Mouse (Mus musculus) CD8-positive naive resting alpha-beta T cell, adult 2 months (primary cell): ENCODE data around the gene Sae1.

Source experiments
- DNase-seq, 2 experiments: peaks; one replicate each; pipeline ENCODE4 v3.0.0; 2022; ENCODE audit warnings: low read depth in 2 of 2, low spot score in 2 of 2

Gene Sae1

DNA sequence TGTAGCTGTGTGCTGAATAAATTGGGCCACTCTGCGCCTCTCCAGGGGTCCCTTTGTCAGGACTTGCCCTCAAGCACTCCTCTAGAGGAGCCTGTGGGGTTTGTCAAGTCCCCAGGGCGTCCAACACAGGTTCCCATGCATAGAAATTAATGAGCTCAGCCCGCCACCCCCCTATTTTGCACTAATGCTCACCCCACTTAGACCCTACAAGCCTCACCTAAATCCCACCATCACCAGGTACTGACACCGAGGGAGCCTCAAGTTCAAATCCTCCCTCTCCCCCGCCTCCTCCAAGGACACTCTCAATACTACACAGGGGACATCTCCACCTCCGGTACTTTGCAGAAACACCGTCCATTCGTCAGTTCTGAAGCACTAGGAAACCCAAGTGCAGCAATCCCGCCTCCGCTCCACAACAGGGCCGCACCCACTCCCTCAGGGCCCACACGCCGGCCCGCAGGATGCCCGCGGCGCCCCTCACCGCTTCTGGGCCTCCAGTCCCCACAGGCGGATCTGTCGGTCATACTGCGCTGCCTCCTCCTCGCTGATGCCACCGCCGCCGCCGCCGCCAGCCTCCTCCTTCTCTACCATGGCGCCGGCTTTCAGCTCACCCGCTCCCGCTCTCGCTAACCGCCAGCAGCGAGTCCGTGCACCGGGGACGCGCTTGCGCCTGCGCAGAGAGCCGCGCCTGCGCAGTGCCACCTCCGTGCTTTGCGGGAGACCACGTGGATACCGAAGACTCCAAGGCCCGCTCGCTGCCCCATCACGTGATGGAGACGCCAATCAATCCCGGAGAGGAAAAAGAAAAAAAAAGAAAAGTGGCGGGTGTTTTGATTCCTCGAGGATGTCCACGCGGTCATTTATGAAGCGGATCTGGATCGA, at the start of gene Sae1:
Sae1 (minus strand) TSS at position 647 of the 882 bp plus-strand sequence.
- peak; percentile 88 to 91 for DNase-seq

DNA sequence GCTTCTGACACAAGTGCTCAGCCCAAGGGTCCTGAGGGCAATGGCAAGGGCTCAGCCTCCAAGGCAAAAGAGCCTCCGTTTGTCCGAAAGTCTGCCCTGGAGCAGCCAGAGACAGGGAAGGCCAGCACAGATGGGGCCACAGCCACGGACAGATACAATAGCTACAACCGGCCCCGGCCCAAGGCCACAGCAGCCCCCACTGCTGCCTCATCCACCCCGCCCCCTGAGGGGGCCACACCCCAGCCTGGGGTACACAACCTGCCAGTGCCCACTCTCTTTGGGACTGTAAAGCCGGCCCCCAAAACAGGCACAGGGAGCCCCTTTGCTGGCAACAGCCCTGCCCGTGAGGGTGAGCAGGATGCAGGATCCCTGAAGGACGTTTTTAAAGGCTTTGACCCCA, 47.5 kb upstream of the Sae1 start:
- no peak for DNase-seq

DNA sequence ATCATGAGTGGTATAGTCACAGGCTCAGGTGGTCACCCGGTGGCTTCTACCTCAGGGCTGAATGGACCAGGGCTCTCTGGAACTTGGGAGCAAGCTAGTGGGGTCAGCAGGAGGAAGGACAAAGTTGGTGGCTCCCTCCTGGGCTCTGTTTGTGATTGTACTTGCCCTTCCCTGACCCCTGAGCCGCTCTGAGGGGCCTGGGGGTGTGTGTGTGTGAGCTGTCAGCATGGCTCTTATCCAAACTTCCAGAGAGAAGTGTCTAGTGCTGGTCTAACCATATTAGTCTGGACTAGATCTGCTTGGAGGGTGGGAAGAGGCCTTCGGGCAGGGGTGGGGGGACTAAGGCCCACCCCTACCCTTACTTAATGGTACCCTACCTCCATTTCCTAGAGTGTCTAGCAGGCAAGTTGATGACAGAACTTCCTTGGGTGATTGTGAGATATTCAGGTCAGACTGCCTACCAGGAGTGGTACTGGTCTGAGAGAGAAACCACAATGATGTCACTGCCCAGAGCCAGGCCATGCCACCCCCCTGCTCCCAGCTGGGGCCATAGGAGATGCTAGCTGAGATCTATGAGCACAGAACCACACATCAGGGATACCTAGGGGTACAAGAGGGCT, 45.9 kb upstream of the Sae1 start:
- no peak for DNase-seq

DNA sequence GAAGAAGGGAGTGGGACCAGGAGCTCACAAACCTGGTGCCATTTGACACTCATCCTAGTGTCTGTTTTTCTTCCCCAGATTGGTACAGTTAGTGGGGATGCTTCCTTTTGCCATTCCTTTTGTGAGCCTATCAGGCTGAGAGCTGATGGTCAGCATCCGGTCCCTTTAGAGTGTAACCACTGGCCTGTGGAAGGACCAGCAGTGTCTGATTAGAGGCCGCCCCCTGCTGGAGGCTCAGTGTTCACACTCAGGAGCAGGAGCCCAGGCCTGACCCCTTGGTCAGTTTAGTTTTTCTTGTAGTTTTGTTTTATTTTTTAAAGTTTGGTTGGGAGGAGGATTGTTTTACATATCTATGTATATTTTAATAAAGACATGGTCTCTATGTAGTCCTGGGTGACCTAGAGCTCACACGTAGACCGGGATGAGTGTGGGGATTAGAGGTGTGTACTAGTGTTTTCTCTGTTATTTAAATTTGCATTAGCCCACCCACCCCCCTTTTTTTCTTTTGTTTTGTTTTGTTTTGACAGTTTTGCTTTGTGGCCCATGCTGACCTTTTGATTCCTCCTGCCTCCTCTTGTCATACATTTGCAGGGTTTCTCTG, 38.6 kb upstream of the Sae1 start:
- DNase-seq, result peak; percentile 54 to 62

DNA sequence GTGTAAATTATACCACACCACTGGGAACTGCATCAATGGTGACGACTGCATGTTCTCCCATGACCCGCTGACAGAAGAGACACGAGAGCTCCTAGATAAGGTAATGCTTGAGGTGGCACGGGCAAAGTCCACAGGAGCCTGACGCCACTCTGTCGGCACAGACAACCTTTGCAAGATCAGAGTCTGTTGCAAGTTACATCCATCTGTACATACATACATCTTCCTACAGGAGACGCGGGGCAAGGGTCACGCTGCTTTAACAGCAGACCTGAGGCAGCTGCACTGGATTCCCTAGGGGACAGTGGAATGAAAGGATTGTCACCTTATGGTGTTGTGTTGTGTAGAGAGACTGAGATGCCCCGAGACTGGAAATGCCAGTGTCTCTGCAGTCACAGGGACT, 38.1 kb upstream of the Sae1 start:
- DNase-seq, result no peak

DNA sequence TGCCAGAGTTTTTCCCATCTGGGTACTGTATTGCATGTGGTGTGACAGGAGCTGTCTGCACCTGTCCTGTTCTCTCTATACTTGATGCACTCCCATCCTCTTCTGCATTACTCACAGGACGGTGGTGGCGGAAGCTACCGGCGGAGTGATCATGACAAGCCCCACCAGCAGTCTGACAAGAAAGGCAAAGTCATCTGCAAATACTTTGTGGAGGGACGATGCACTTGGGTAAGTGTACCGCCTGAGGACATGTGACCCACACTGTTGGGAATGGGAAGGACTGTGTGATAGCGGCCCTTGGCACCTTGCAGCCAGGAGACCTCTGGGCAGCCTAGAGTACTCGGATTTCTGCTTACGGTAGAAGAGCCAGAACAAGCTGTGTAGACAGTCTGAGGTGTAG, 36.1 kb upstream of the Sae1 start:
- no peak for DNase-seq

DNA sequence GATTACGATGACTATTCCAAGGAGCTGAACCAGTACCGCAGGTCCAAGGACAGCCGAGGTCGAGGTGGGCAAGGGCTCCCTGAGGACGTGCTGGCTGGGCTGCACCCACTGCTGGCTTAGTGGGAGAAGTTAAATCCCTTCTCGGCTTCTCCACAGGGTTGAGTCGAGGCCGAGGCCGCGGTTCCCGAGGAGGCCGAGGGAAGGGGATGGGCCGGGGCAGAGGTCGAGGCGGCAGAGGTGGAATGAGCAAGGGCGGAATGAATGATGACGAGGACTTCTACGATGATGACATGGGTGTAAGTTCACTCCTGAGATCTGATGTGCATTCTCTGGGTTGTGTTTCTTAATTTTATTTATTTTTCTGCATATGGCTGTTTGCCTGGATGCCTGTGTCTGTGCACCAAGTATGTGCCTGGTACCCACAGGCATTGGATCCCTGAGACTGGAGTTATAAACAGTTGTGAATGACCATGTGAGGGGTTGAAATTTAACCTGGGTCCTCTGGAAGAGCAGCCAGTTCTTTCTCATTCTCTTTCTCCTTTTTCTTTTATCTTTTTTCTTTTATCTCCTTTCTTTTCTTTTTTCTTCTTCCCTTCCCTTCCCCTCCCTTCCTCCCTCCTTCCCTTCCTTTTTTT, 34.7 kb upstream of the Sae1 start:
- no peak for DNase-seq

DNA sequence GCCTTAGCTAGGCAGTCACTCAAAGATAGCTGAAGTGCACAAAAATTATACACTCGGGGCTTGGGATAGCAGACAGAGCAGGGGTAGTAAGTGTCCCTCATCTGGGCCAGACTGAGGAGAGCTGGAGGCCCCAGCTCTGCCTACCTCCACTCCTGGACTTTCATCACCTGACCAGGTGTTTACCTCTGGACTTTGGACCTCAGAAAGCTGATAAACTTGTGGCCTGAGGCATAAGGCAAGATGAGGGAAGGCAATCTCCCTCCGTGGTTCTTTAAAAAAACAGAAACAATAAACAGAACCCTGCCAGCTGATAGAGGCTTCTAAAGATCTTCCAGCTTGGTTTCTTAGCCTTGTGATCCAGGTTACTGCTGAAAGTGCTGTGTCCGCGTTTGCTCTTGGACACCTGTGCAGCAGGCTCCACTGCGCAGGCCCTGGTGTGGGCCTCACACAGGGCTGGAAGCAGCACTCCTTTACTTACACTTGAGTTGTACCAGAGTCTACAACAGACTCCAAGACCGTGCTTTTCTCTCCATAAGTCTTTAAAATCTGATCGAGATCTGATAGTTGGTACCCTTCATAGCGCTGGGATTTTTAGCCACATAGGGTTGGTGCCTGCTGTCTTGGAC, 33.0 kb upstream of the Sae1 start:
- no peak for DNase-seq

DNA sequence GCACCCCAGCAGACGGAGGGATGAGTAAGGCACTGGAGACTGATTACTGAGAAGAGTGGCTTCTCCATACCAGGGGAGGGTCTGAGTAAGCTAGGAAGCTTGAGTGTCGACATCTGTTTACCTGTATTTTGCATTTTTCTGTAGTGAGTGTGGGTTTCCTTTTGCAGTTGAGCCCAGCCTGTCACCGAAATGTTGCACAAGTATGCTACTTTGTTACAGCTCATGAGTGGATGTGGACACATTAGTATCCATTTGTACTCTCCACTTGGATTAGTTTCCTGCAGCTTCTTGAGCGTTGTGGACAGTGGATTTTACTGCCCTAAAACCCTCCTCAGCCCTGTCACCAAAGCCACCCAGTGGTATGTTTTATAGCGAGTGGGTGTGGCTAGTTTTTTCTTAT, 31.1 kb upstream of the Sae1 start:
- DNase-seq, result no peak

DNA sequence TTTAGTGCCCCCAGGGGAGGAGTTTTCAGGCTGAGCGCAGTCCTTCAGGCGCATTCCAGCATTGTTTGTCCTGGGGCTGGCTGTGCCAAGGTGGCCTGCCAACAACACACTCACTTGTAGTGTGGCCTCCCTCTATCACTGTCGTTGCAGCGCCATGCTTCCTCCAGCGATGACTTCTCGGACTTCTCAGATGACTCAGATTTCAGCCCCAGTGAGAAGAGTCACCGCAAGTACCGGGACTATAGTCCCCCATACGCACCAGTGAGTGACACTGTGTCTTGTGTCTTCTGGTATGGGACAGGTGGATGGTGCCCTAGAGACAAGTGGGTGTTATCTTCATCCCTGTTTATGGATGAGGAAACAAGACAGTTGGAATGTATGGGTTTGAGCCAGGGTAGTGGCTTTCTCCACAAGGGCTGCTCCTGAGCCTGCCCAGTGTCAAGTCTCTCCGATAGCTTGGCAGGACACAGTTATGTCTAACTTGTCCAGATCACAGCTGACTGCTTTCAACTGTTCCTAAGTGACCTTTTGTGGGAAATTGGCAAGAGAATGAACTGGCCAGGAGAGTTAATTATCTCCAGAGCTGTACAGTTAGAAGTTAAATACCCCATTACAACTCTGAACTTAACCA, 29.6 kb upstream of the Sae1 start:
- DNase-seq, result no peak

DNA sequence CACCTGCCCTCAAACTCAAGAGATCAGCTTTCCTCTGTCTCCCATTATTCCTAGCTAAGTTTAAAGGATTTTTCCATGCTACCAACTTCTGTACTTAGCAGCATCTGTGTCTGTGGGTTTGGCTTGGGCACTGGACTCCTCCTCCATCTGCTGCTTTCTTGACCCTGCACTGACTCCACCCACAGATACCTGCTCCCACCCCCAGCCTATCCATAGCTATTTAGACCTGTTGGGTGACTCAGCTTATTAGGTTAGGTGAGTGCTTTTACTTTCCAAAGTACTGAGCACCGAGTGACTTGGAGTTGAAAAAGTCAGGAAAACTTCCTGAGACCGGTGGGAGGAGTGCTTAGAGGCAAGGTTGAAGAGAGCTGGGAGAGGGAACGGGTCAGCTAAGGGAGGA, 27.8 kb upstream of the Sae1 start:
- DNase-seq, result no peak

DNA sequence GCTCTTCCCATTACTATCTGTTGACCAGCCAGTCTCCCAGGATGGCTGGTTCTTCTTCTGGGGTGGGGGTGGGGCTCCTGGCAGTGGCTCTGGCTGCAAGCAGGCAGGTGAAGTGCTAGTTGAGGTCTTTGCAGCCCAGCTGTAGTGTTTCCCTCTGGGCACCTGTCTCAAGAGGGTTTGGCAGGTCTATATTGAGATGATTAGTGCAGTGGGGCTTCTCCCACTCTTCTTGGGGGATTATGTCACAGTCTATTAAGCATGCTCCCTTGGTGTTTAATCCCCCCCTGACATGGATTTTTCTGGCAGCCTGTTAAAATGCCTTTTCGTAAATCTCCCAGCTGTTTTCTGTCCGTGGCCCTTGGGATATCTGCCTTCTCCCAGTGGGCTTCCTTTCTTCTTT, 25.3 kb upstream of the Sae1 start:
- no peak for DNase-seq

DNA sequence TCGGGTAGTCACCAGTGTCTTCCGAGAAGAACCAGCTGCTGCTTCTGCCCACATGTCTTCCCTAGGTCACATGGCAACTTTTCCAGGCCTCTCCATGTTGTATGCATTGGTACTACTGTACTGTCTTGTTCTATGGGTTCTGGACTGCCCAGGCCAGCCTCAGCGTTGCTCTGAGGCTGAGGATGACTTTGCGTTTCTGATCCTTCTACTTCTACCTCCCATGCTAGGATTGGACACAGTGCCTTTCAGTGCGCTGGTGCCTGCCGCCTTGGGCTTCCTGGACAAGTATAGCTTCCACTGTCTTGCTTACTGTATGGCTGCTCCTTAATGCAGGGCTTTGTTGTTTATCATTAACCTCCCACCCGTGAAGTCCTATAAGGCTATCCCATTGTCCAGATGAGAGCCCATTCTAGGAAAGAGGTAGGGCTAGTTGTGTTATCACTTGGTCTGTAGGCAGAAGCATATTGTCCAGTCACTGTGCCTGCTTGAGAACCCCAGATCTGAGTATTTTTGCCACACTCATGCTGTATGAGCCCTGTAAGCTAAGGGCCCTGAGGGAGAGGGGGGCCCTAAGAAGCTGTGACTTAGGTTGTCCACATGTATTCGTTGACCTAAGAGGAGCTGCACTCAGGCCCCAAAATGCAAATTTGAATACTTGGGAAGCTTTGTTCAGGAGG, 24.8 kb upstream of the Sae1 start:
- DNase-seq, result no peak

DNA sequence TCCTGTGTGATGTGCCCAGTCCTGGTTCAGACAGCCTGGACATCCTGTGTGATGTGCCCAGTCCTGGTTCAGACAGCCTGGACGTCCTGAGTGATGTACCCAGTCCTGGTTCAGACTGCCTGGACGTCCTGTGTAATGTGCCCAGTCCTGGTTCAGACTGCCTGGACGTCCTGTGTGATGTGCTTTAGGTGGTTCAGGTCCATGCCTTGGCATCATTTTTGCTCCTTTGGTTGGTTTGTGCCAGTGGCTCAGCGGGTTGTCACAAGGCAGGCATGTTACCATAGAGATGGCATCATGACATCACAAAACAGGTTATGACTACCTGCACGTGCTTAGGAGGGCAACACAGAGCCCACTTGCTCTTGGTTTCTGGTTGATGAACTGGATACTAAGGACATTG, 23.5 kb upstream of the Sae1 start:
- DNase-seq, result no peak

DNA sequence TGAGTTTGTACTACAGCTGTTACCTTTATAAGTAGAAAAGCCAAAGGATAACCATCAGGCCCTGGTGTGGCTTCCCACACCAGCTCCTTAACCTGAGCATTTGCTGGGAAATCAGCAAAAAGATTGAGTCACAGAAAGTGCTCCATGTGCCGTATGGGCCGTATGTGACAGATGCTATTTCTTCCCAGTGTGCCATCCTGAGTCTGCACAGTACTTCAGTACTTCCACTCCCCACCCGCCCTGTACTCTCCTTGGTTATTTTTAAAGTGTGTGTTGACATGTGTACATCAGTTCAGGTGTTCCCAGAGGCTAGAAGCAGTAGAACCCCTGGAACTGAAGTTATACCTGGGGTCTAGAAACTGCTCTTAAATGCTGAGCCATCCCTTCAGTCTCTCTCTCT, 19.4 kb upstream of the Sae1 start:
- DNase-seq, result no peak

DNA sequence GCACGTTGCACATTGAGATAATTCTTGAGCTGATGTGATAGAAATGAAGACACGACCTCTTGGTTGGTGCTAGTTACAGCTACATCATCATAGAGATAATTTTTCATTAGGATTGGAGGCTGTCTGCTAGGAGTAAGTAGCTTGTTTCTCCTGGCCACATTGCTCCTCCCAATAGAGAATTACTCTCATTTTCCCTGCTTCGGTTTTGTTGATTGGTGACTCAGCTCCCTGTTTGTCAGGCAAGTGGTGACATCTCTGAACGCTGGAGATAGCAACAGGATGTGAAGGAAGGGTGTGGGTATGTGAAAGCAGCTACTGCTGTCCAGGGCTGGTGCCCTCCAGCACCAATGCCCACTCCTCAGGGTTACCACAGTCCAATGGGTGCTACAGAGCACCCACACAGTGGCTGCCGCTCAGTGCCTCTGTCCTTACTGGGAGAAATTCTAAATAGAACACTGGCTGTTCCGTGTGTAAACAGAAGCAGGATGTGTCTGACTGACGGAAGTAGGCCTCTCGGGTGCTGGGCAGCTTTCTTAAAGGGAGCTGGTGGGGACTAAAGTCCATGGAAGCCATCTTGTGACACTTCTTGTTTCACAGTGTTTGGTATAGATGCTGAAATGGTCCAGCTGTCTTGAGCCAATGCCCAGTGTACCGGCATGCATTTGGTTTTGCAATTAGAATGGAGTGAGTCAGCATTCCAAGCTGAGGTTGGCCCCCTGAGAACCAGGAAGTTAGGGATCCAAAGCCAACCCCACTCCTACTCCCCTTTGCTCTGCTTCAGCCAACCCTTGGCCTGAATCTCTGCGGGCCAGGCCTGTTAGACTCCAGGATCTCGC, 18.1 kb upstream of the Sae1 start:
- peak; percentile 50 to 62 for DNase-seq

DNA sequence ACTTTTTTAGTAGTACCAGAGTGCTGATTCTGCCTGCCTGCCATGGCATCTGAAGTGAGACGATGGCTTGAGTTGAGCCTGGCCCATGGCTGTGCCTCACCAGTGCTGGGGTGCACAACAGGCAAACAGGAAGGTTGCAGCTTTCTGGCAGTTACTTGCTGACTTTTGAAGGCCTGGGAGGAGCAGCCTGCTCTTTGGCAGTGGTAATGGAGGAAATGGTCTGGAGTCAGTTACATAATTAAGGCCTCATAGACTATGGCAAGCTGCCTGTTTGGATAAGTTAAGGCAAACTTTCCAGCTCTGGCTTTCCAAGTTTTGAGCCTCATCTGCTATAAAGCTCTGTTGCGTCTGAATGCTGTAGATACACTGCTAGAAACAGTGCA, 17.5 kb upstream of the Sae1 start:
- no peak for DNase-seq

DNA sequence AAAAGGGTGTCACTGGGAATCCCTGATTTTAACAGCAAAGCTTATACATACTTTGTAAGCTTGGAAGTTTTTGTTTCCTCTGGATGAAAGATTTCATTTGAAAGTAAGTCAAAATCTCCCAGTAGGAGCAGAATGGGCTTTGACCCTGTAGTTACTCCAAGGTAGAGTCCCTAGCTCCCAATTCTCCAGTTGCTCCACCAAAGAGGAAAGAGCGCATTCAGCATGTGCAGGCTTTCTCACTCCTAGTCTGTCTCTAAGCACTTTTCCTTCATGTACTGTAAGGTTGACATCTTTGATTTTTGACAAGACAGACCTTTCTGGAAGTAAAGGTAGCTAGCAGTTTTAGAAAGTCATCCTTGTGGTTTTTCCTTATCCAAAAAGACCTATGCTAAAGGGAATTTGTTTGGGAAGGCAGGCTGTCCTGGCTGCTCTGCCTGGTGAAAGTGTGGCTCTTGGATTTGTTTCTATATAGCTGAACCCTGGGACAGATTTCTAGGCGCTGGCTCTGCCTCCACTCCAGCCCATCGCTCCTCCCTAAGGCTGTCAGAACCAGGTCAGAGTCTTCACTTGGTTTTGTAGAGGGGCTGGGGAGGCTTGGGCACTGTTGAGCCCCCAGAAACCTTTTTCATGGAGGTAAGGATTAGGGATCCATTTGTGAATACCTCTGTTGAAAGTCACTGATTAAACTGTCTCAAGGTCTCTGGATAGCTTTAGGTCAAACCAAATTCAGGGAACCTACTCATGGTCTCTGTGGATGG, 16.9 kb upstream of the Sae1 start:
- DNase-seq, result no peak
